Mouse (Mus musculus): Measurements from ENCODE around the gene Gm48551. TPM values are rescaled to one million over a fixed set of nuclear protein-coding genes. Genes with fewer than 3 reads are reported as not detected.

Gm48551 gene
- total RNA-seq, 2 experiments from 2014 or later, result 0.70 to 1.5 TPM

GRCm38 (mm10) chr10:81356991-81357844 lies 27.0 kb upstream of the Gm48551 start, which contains the start of gene Mfsd12:
TSS of gene Mfsd12 (plus strand) at chr10:81357491.
- peak; percentile 90 to 94 for DNase-seq (ENCODE audit: low spot score in 2 of 2)

- no peak for DNase-seq (ENCODE audit: low spot score in 2 of 2)
These were observed 26.1 kb upstream of the Gm48551 start for GRCm38 (mm10) chr10:81358209-81358608.

GRCm38 (mm10) chr10:81358841-81359240 lies 25.4 kb upstream of the Gm48551 start:
- DNase-seq (ENCODE audit: low spot score in 2 of 2), result no peak

- DNase-seq (ENCODE audit: low spot score in 2 of 2), result no peak
These were observed 23.5 kb upstream of the Gm48551 start for GRCm38 (mm10) chr10:81360721-81361120.

- DNase-seq (ENCODE audit: low spot score in 2 of 2), result no peak
These were observed 21.8 kb upstream of the Gm48551 start for GRCm38 (mm10) chr10:81362336-81362949.

GRCm38 (mm10) chr10:81363436-81364346 lies 20.6 kb upstream of the Gm48551 start:
- no peak for DNase-seq (ENCODE audit: low spot score in 2 of 2)

- DNase-seq (ENCODE audit: low spot score in 2 of 2), result no peak
These were observed 19.6 kb upstream of the Gm48551 start for GRCm38 (mm10) chr10:81364666-81365065.

GRCm38 (mm10) chr10:81365073-81365472 lies 19.2 kb upstream of the Gm48551 start:
- DNase-seq (ENCODE audit: low spot score in 2 of 2), result no peak

GRCm38 (mm10) chr10:81365672-81366476 lies 18.4 kb upstream of the Gm48551 start, which contains the start of gene 4930404N11Rik:
TSS of gene 4930404N11Rik (minus strand) at chr10:81365816.
- no peak for DNase-seq (ENCODE audit: low spot score in 2 of 2)

GRCm38 (mm10) chr10:81366477-81367206 lies 17.6 kb upstream of the Gm48551 start:
- no peak for DNase-seq (ENCODE audit: low spot score in 2 of 2)

GRCm38 (mm10) chr10:81367207-81367495 lies 17.1 kb upstream of the Gm48551 start:
- DNase-seq (ENCODE audit: low spot score in 2 of 2), result no peak

- DNase-seq (ENCODE audit: low spot score in 2 of 2), result no peak
These were observed 8.9 kb upstream of the Gm48551 start for GRCm38 (mm10) chr10:81375322-81375721.

GRCm38 (mm10) chr10:81376561-81377361 lies 7.5 kb upstream of the Gm48551 start:
- no peak for DNase-seq (ENCODE audit: low spot score in 2 of 2)

GRCm38 (mm10) chr10:81377362-81377664 lies 7.0 kb upstream of the Gm48551 start:
- DNase-seq (ENCODE audit: low spot score in 2 of 2), result no peak

GRCm38 (mm10) chr10:81377793-81378552 lies 6.3 kb upstream of the Gm48551 start, which contains the start of gene Fzr1:
TSS of gene Fzr1 (minus strand) at chr10:81378516.
- no peak for DNase-seq (ENCODE audit: low spot score in 2 of 2)

GRCm38 (mm10) chr10:81378553-81379182 lies 5.6 kb upstream of the Gm48551 start:
- DNase-seq (ENCODE audit: low spot score in 2 of 2), result peak; percentile 100

- no peak for DNase-seq (ENCODE audit: low spot score in 2 of 2)
These were observed 5.1 kb upstream of the Gm48551 start for GRCm38 (mm10) chr10:81379183-81379553.

- no peak for DNase-seq (ENCODE audit: low spot score in 2 of 2)
These were observed 4.4 kb upstream of the Gm48551 start for GRCm38 (mm10) chr10:81379809-81380378.
